Mouse (Mus musculus) ovary, adult 18-20 months (tissue): Measurements from ENCODE around the gene Gm49601.

Experiments
- DNase-seq: peaks from one replicate; pipeline ENCODE4 v3.0.0; 2022; ENCODE audit warnings: low spot score, mixed read lengths

The Gm49601 gene

GRCm38 (mm10) chr16:18608226-18608625, 18.0 kb downstream of the Gm49601 start:
- no peak for DNase-seq

GRCm38 (mm10) chr16:18605705-18606104, 20.5 kb downstream of the Gm49601 start:
- no peak for DNase-seq

DNA sequence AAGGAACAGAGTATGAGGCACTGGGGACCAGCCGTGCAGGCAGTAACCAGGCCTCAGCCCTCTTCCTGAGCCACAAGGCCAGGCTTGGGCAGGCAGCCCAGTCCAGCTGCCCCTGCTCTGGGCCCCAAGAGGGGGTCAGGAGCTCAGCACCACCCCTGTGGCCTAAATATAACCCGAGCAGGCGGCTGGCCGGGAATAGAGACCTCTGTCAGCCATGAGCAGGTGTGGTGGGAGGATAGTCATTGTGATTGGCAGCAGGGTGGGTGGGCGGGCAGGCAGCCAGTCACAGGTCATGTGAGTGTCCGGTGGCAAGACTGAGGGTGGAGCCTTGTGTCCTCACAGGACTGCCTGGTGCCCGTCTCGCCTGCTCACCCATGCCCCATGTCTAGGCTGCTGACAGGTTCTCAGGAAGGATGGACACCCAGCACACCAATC, 21.9 kb downstream of the Gm49601 start:
- no peak for DNase-seq

GRCm38 (mm10) chr16:18601447-18601846, 24.8 kb downstream of the Gm49601 start:
- DNase-seq = no peak

GRCm38 (mm10) chr16:18598006-18598405, 28.2 kb downstream of the Gm49601 start:
- DNase-seq = no peak

DNA sequence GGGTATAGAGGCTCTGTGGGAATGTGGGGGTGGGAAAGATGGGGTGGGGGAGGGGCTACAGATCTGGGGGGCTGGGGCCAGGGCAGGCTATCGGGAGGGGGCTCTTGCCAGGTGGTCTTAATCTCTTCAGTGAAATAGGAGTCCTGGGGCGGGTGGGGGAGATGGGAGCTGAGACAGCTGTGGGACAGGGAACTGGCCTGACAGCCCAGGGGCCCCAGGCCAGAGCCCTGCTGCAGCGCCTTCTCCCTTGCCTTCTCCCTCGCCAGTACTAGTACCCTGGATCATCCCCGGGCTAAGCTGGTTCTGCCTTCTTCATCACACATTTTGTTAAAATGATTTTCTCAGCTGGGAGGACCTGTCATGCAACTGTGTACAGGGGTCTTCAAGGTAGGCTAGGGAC, 30.0 kb downstream of the Gm49601 start:
- no peak for DNase-seq

DNA sequence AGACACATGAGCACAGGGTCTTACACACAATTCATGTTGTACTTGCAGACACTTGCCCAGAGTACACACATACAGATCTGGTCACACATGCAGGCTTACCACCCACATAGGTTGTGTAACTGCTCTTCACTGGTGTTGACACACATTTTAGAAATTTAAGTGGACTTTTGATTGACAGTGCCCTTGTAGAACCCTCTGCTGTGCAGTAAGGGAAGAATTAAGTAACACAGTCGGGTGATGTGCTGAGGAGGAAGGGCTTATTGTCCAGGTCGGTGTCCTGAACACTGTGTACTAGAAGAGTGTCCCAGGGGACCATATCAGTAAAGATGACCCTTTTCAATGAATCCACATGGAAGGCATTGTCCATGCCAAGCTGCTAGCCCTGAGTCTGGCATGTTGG, 32.3 kb downstream of the Gm49601 start:
- no peak for DNase-seq

GRCm38 (mm10) chr16:18591047-18592018, 34.9 kb downstream of the Gm49601 start:
- DNase-seq = no peak

- no peak for DNase-seq
Measured at GRCm38 (mm10) chr16:18589804-18590790, 36.1 kb downstream of the Gm49601 start, which contains the start of gene Tbx1. Gene Tbx1, minus strand, starts transcription at chr16:18590671.

DNA sequence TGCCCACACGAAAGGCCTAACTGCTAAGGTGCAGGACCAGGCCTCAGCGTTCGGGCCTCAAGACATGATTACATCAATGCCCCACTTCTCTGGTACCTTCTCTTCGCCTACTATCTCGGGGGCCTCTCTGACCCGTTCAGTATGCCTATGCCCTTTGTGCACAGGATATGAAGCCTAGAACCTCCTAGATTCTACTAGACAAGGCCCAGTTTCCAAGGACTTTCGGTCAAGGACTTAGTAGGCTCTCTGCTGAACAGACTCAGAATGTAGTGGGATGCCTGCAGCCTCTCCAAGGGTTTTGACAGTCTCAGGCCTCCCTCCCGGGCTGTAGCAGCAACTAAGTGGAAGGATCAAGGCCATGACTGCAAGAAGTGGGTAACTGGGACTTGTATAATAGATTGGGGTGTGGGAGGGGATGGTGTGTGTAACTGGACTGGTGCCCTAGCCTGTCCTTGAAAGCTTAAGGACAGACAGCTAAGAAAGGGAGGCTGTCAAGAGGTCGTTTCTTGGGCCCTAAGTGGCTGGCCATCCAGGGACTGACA, 37.1 kb downstream of the Gm49601 start:
- DNase-seq = no peak

GRCm38 (mm10) chr16:18588738-18589055, 37.5 kb downstream of the Gm49601 start:
- no peak for DNase-seq

- DNase-seq = no peak
Measured at GRCm38 (mm10) chr16:18587847-18588737, 38.1 kb downstream of the Gm49601 start.

DNA sequence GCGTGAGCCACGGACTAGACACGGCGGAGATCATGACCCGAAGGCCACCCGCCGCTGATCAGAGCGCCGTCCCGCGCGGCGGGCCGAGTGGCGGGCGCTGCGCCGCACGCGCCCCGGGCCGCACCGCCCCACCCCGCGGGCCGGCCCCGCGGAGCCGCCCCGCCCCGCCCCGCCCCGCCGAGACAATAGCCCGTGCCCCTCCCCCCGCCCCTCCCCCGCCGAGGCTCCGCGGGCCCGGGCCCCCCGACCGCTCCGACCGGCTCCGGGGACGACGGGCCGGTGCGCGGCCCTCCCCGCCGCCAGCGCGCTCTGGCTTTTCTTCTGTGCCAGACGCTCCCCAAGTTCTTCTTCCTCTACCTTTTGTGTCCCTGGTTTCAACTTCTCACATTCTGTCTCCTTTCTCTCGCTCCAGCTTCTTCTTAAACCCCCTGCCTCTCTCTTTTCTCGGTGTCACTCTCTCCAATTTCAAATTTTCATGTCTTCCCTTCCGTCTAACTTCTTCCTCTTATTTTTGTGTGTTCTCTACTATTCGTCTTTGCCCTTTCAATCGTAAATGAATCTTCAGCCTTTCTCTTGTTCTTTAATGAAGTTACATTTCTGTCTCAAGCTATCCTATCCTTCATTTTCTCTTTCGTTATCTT, 39.2 kb downstream of the Gm49601 start:
- DNase-seq = no peak

- DNase-seq = no peak
Measured at GRCm38 (mm10) chr16:18586076-18586905, 39.9 kb downstream of the Gm49601 start.

DNA sequence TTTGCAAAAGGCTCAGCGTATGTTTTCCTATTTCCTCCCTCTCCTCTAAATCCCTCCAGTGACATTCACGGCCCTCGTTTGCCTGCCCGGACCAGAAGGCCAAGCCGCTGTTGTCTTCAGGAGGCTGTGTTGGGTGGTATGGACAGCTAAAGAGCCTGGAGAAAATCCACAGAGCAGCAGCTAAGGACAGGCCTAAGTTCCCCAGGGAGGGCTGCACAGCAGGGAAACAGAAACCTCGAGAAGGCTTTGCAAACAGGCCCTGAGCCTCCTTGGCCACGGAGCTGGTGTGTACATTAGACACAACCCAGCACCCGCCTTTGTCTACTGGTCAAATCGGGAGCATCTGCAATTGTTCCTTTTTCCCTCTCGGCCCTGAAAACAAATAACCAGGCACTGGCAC, 40.6 kb downstream of the Gm49601 start:
- DNase-seq = no peak

DNA sequence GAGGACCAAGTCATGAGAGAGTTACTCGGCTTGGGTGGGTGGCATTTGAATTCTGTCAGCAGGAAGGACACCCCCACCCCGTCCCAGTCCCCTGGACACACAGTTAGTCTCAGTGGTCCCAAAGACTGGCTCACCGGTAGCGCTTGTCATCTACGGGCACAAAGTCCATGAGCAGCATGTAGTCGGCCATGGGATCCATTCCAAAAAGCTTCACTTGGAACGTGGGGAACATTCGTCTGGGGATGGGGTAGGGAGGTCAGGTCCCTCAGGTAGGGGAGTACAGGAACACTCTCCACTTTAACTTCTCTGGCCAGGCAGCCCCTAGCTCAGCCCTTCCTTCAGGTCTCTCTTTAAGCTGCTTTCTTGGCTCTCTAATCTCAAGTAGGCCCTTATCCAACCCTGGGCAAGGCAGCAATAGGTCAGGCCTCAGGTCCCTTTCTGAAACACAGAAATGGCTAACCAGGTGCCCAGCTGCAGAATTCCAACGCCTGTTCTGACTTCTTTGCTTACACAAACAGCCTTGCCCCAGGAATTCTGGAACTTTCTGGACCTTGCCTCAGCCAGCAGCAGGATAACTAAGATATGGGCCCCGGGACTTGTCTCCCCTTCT, 41.2 kb downstream of the Gm49601 start:
- DNase-seq = no peak

GRCm38 (mm10) chr16:18583673-18584357, 42.4 kb downstream of the Gm49601 start:
- no peak for DNase-seq

GRCm38 (mm10) chr16:18583169-18583568, 43.1 kb downstream of the Gm49601 start:
- no peak for DNase-seq
